Mouse (Mus musculus) liver, postnatal 0 days (tissue): ENCODE data around the gene Pspc1.

Experiments used
- CTCF ChIP-seq: sonication (generic); IDR thresholded peaks from 2 replicates; pipeline ENCODE4 v1.5.1; 2016; ENCODE audit warnings: antibody characterized with exemption, low read depth
- EP300 ChIP-seq: IDR thresholded peaks from 2 replicates; pipeline ENCODE4 v1.6.1; 2016; ENCODE audit warnings: antibody characterized with exemption, low read depth, mild to moderate bottlenecking

DNA sequence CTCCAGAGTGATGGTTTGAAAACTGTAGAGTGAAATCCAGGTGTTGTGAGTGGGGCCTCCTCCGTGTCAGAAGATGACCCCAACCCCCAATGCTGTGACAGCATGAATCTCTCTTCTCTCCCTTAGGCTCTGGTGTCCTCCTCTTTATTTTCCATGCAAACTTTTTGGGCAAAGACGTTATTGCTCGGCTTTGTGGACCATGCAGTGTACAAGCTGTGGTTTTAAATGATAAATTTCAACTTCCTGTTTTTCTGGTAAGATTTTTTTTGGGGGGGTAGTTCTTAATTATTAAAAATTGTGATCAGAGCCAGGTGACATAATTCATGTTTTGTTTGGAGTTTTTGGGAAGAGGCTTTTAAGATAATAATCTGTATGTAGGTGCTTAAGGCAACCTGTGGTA, 82.6 kb downstream of the Pspc1 start:
- TF ChIP-seq CTCF (no peak), EP300 (no peak)
